Mouse (Mus musculus) pancreas, adult 10 weeks (tissue): ENCODE data around the gene Rfx7. TPM values are rescaled to one million over a fixed set of nuclear protein-coding genes. Genes with fewer than 3 reads are reported as not detected.

Source experiments
- polyA plus RNA-seq: library from polyadenylated mRNA; stranded (reverse); fragments of 350-450 nt; fragmentation: Illumina TruSeq; extraction: RNeasy Lipid Tissue Mini Kit (QIAGEN cat#74804); gene quantifications from one replicate; pipeline ENCODE4 v1.2.3, GENCODE M21; 2015; ENCODE audit warnings: low read depth, low replicate concordance; ENCODE audit not compliant: insufficient read depth

Rfx7 gene
- polyA plus RNA-seq = 2.5 TPM

GRCm38 (mm10) chr9:72531996-72532380 is at the start of gene Rfx7:
Gene Rfx7, plus strand, starts transcription at chr9:72532240.

GRCm38 (mm10) chr9:72492194-72492565 is 39.9 kb upstream of the Rfx7 start, which contains the start of gene Tex9:
Gene Tex9, minus strand, starts transcription at chr9:72492212.

GRCm38 (mm10) chr9:72661895-72662661 is 130.0 kb downstream of the Rfx7 start, which contains the start of gene Nedd4:
Gene Nedd4, plus strand, starts transcription at chr9:72662346.

Other genes with a start within 250 kb of the Rfx7 start
- 0.59 TPM for gene Mns1, start 94.2 kb upstream of the Rfx7 start, polyA plus RNA-seq
- gene Tex9, start 40.0 kb upstream of the Rfx7 start, polyA plus RNA-seq = 2.3 TPM
- 88.2 TPM for gene Nedd4, start 130.1 kb downstream of the Rfx7 start, polyA plus RNA-seq